Mouse (Mus musculus) ZHBTc4 (cell line): ENCODE data around the gene Idh1.
A peak's percentile ranks its signal among the peaks of the same experiment; 100 is the strongest.

Experiments used
- DNase-seq: peaks from one replicate; pipeline ENCODE4 v3.0.0-alpha.2; 2011; ENCODE audit warnings: low read depth, low spot score

Gene Idh1

DNA sequence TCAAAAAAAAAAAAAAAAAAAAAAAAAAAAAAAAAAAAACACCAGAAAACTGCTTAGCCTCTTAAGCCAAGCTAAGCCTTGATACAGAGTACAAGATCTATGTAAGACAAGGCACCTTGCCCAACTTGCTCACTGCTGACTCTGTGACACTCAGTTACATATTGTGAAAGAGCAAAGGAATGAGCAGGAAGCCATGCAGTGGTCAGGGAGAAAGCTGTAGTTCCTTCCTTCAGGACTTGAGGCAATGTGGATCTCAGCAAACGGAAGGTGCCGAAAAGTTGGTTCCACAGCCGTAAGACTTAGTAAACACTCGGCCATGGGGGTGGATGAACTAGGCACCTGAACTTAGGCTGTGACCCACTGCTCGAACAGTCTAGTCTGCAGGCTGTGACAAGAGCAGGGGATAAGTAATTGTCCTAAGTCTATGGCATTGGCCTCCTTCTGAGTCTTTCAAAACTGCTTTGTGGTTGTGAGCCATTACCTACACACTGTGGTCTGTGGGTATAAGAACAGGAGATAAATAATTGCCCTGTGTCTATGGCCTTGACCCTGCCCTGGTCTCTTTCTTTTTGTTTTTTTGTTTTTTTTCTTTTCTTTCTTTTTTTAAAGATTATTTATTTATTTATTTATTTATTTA, 72.6 kb downstream of the Idh1 start:
- no peak for DNase-seq

DNA sequence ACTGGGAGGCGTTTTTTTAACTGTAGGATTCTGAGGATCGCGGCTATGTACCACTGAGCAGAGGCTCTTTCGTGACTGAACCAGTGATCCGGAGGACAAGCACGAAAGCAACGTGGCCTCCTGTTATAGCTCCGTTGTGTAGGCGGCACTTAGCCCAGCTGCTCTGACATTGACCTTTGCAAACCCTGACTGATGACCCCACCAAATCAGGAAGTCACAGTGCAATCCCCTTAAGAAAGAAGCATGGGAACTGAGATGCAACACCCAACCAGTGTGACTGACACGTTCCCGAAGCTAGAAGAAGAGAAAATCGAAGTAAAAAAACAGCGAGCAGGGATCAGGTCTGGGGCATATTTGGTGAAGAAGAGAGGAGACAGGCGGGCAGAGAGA, 73.5 kb downstream of the Idh1 start:
- DNase-seq = no peak

DNA sequence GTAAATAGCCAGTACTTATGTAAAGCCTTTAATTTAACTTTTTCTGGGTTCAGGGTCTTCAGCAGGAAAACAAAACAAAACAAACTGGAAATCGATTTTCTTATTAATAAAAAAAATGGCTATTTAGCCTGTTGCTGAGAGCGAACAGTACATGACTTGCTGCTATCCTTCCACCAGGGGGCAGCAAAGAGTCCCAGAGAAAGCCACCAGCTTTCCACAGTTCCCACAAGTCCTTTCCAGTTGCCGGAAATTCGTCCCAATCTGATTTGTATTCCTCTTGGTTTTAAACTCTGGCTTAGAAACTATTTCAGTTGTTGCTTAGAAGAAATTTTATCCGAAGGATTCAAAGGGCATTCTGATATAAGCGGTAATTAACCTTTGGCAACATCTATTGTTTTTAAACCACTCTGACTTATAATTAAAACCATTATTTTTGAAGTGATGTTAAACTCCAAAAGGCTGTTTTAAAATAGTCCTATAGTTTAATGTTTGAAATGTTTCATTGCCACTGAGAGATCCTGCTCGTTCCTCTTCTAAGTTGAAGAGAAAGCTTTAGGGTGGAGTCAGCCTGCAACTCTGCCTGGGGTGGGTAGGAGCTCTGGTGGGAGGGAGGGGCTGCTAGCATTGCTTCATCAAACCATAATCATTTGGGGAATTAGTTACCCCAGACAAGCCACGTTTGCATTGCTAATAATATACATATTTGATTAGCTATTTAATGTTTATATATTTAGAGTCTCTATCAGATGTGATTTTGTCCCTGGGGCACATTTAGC, 74.1 kb downstream of the Idh1 start:
- peak; percentile 92 for DNase-seq

DNA sequence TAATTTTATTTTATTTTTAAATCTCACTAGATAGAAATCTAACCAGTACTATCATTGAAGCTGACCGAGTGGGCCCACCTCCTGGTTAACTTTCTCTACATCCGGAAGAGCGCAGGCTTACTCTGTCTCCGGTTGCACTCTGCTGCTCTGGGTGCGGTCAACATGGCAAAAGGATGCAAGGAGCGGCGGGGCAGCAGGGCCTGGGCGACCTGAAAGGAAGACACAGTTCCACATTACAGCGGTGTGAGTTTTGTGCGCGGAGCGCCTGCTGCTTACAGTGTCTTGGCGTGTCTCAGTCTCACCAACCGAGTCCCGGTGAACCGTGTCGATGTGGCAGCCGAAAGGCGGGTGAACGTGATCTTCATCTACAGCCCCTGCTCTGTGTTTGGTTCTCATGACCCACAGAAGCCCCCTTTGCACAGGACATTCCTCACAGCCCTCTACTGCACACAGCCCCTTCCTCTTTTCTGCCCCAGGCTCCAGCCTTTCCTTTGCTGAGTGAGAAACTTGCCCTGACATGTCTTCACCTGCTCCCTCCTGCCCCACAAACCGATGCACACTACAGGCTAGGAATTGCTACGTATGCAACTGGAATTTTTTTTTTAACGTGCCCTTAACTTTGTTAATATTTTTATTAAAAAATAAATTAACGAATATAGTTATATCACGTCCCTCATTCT, 76.4 kb downstream of the Idh1 start:
- peak; percentile 86 for DNase-seq

DNA sequence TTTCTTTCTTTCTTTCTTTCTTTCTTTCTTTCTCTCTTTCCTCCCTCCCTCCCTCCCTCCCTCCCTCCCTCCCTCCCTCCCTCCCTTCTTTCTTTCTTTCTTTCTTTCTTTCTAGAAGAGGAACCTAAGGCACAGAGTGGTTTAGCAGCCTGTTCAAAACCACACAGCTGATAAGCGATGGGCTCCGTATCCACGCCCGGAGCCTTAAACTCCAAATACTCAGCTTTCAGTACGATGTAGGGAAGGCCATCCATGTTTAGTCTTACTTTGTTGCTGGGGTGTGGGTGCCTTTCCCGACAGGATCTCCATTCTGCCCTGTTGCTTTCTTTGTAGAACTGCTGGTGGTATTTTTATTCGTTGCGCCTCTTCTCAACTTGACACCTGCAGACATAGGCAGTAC, 77.1 kb downstream of the Idh1 start:
- DNase-seq = no peak
